Mouse (Mus musculus) B cell, adult 2 months (primary cell): ENCODE data around the gene Slc7a14.
"Not testable (repeated sequence)": the region's sequence is repeated elsewhere in the genome, so short reads cannot be mapped to it uniquely, and the experiment has no call there.

ENCODE experiments used
- DNase-seq, 2 experiments: peaks; one replicate each; pipeline ENCODE4 v3.0.0; 2022

Gene Slc7a14

GRCm38 (mm10) chr3:31309934-31310787 lies at the start of gene Slc7a14:
Gene Slc7a14 (minus strand): TSS chr3:31310378.
- no peak for DNase-seq

GRCm38 (mm10) chr3:31346540-31346939 lies 36.4 kb upstream of the Slc7a14 start:
- no peak for DNase-seq

GRCm38 (mm10) chr3:31345766-31346165 lies 35.6 kb upstream of the Slc7a14 start:
- no peak for DNase-seq

GRCm38 (mm10) chr3:31339236-31339635 lies 29.1 kb upstream of the Slc7a14 start:
- DNase-seq: no peak

GRCm38 (mm10) chr3:31328237-31328836 lies 18.2 kb upstream of the Slc7a14 start:
- no peak for DNase-seq

GRCm38 (mm10) chr3:31327791-31328190 lies 17.6 kb upstream of the Slc7a14 start:
- no peak for DNase-seq

- no peak for DNase-seq
Observed at GRCm38 (mm10) chr3:31324231-31324654, 14.1 kb upstream of the Slc7a14 start.

GRCm38 (mm10) chr3:31309371-31309933 lies 726 bp downstream of the Slc7a14 start:
- no peak for DNase-seq

GRCm38 (mm10) chr3:31308906-31309305 lies 1.3 kb downstream of the Slc7a14 start:
- DNase-seq: no peak

- no peak for DNase-seq
Observed at GRCm38 (mm10) chr3:31307936-31308335, 2.2 kb downstream of the Slc7a14 start.

GRCm38 (mm10) chr3:31291673-31292602 lies 18.2 kb downstream of the Slc7a14 start:
- no peak for DNase-seq

- DNase-seq: no peak
Observed at GRCm38 (mm10) chr3:31287421-31287948, 22.7 kb downstream of the Slc7a14 start.

- DNase-seq: no peak
Observed at GRCm38 (mm10) chr3:31281116-31281515, 29.1 kb downstream of the Slc7a14 start.

GRCm38 (mm10) chr3:31274875-31275274 lies 35.3 kb downstream of the Slc7a14 start:
- DNase-seq: no peak

- not testable (repeated sequence) for DNase-seq
Observed at GRCm38 (mm10) chr3:31273247-31273646, 36.9 kb downstream of the Slc7a14 start.

GRCm38 (mm10) chr3:31272635-31273034 lies 37.5 kb downstream of the Slc7a14 start:
- no peak for DNase-seq

GRCm38 (mm10) chr3:31269551-31270317 lies 40.4 kb downstream of the Slc7a14 start:
- DNase-seq: no peak

- DNase-seq: no peak
Observed at GRCm38 (mm10) chr3:31267921-31268320, 42.3 kb downstream of the Slc7a14 start.

GRCm38 (mm10) chr3:31266941-31267340 lies 43.2 kb downstream of the Slc7a14 start:
- DNase-seq: no peak

- no peak for DNase-seq
Observed at GRCm38 (mm10) chr3:31263535-31263934, 46.6 kb downstream of the Slc7a14 start.

- DNase-seq: no peak
Observed at GRCm38 (mm10) chr3:31261418-31262014, 48.7 kb downstream of the Slc7a14 start.
